Mouse (Mus musculus) MEL-GATA-1-ER (cell line): ENCODE results near the gene Ccdc170.
"Not testable (repeated sequence)": the region's sequence is repeated elsewhere in the genome, so short reads cannot be mapped to it uniquely, and the experiment has no call there.

Experiments used
- DNase-seq: peaks from one replicate; pipeline ENCODE4 v3.0.0-alpha.2; 2012; ENCODE audit warnings: low read depth; ENCODE audit errors: extremely low read depth

Gene Ccdc170

GRCm38 (mm10) chr10:4598916-4599315 is 116.6 kb downstream of the Ccdc170 start:
- DNase-seq: no peak

DNA sequence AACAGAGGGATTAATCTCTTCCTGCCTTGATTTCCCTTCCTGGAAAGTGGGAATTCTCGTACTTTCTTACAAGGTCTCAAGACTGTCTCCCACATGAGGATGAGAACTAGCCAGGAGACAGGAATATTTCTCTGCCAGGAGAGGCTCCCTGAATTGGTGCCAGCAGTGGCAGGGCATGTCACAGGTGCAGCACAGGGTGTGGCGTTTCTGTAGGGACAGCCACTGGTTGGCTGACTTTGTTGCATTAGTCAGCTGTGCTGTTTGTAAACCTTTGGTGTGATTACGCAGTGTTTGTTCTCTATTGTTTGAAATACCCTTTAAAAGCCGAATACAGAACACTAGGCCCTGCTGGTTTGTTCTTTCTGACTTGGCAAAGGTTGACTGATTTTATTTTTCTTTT is 117.3 kb downstream of the Ccdc170 start:
- no peak for DNase-seq

DNA sequence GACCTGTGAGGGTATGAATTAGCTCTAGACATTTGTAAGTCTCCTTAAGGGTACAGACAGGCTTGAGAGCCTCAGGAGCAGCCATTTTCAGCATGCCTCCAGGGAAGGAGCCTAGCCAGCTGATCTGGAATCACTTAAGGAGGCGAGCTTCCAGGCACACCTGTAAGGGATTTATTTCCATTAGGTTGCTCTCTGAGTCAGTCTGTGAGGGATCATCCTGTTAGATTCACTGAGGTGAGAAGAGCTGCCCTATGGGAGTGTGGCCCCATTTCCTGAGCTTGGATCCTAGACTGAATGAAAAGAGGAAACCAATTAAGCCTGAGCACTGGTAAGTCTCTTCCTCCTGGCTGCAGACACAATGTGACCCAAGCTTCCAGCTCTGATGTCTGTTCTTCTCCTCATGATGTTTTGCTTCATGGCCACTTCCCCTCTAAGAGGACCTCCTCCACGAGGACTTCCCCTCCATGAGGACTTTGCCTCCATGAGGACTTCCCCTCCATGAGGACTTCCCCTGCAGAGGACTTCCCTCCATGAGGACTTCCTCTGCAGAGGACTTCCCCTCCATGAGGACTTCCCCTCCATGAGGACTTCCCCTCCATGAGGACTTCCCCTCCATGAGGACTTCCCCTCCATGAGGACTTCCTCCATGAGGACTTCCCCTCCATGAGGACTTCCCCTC is 118.6 kb downstream of the Ccdc170 start:
- no peak for DNase-seq

GRCm38 (mm10) chr10:4601612-4602011 is 119.3 kb downstream of the Ccdc170 start:
- DNase-seq: not testable (repeated sequence)

DNA sequence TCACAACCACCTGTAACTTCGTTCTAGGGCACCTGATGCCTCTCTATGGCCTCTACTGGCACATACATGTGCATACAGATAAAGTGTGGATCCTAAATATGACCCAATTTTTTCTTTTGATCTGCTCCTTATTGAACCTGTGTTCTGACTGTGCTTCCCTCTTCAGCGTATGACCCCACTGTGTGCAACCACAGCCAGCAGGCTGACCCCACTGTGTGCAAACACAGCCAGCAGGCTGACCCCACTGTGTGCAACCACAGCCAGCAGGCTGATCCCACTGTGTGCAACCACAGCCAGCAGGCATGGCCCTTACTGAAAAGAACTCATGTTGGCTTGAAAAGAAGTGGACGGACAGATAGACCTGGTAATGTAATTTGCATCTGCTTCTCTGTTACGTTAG is 120.2 kb downstream of the Ccdc170 start:
- DNase-seq: no peak

DNA sequence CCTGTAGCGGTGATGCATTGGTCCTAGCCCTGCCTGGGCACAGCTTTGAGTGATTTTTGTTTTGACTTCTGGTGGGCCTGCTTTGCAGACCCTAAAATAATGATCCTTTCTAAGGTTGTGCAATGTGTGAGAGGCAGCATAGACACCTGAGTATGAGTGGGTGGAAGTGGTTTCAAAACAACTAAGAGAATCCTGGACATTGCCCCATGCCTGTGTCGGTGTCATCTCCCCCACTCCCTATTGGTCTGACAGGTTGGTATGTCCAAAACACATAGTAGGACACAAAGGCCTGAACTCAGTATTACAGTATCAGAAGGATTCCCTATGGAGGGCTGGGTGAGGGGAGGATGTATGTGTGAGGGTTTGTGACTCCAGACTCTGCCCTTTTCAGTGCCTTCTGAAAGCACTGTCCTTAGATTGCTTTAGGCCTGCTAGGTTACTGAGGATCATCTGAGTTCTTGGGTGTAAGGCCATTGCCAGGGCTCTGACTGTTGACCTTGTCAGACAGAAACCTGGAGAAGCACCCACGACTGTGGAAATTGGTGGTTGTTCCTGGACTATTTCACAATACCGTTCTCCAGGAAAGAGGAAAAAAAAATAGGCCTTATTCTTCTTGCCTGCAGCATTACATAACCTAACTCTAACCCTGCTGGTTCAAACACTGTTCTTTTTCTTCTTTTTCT is 122.4 kb downstream of the Ccdc170 start:
- no peak for DNase-seq

DNA sequence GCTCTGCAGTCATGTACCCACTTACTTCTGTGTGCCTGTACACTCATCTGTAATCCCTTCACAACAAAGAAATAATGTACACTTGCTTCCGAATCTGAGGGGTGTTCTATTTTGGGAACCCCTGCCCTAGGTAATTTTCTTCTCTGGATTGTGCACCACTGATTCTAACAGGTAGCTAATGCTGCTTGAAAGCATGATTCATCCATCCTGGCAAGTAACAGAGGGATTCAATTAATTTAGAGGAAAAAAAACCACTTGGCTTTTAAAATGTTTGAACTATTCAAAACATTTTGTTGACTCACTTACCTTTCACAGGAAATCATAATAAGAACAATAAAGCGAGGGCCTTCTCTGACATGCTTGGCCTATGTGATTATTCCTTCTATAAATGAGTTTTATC is 127.9 kb downstream of the Ccdc170 start:
- DNase-seq: no peak

- DNase-seq: no peak
Measured at GRCm38 (mm10) chr10:4611386-4612155, 129.3 kb downstream of the Ccdc170 start, which contains the start of gene Esr1. TSS of gene Esr1 (plus strand) at chr10:4611593.
